Mouse (Mus musculus) thymus, adult 18-20 months (tissue): Measurements from ENCODE around the gene Sh3bp1.

Experiments used
- DNase-seq, 2 experiments: peaks; one replicate each; pipeline ENCODE4 v3.0.0; 2022; ENCODE audit warnings: mixed read lengths in 2 of 2

Sh3bp1 gene

DNA sequence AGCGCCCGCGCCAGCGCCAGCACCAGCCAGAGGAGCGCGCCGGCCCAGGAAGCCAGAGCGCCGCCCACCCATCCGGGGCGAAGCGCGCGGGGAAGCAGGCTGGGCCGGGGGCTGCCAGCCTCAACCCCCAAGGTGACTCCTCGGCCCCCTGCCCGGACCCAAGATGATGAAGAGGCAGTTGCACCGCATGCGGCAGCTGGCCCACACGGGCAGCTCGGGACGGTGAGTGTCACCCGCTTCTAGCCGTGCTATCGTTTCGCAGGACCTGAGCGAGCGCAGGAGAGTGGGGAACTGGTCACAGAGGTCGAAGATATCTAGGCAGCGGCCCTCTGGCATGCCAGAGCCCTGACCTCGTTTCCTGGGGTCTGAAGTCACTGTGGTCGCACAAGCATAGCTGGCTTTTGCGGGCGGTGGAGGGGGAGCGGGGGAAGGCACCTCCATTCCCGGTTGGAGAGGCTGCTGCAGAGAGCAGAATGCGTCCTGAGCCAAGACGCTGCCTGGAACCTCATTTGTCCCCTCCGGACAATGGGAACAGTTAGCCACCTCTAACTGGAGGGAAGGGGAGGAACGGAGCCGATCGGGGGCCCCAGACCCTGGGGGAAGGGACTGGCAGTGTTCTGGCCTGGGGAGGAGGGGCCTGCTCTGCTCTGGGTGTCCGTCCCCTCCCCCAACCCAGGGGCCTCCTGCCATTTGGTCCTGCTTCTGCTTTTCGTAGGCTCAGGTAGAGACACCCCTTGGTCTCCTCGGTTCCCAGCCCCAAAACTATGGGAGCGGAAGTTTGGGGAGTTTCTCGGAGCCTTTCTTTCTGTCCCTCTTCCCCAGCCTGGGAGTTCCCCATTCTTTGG lies at the start of gene Sh3bp1:
TSS of gene Sh3bp1 (plus strand) at position 29 of the 845 bp plus-strand sequence.
- peak; percentile 69 to 72 for DNase-seq

DNA sequence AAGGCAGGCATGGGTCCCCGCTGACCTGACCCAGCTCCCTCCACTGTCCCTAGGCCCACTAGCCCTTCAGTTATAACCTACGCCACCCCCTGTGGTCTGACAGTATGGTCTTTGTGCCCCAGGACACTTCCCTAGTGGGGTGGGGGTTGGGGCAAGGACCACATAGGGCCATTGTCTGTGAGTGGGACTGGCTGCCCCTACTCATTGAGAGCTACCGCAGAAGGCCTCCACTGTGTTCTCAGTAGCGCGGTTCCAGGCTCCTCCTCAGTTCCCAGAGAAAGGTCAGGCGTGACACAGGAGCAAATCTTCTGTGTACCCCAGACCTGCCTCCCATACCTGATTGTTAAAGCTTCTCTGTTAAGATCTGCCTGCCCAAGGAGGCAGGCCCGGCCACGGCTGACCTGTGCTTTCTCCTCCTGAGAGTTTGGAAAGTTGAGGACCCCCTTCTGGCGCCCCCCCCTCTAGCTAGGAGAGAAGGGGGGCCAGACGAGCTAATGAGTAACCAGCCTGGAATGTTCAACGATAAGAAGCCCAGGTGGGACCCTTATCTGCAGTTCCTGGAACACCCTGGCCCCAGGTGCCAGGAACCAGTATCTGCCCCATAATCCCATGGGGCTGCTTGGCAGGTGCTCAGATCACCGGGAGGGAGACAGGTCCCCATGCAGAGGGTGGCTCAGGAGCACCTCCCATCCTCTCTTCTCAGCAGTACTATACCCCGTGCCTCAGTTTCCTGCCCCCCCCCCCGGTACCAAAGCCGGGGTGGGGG lies 49.3 kb upstream of the Sh3bp1 start:
- DNase-seq = no peak

DNA sequence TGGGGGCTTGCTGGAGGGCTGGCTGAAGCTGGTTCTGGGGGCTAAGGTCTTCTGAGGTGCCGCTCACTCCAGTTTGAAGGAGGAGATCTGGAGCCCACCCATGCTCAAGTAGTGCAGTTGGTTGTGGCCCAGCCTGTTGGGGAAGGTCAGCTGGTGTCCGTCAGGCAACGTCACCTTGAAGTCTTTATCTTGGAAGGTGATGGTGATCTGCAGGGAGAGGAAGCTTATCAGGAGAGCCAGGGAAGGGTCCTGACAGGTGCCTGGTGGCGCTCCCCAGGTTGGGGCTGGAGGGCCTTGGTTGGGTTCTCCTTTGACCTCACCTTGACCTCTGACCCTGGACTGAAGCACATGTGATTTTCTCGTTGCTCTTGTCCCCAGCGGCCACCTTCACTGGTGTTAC lies 48.6 kb upstream of the Sh3bp1 start:
- no peak for DNase-seq

DNA sequence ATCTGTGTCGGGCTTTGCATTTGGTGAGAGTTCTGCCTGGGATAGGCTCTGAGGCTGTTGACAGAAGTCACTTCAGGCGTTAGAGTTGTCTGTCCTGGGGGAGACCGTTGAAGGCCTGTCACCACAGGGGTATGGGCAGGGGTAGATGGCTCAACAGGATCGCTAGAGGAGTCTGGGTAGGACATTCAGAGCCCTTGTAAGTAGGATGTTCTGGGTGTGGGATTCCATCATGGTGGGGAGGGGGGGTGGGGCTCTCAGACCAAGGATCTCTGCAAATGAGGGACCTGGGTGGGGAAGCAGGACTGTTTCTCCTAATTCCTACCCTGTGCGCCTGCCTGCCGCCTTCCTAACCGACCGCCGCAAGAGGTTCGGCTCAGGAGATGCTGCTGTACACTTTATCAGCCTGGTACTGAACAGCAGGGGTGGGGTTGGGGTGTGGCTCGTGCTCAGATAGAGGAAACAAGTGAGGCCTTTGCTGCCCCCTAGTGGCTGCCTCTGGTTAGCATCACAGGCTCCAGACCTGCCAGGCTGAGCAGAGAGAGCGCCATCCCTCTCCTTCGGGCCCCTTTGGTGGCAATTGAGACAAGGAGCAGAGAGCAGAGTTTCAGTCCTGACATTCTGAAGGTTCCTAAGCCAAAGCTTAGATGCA lies 47.9 kb upstream of the Sh3bp1 start:
- peak; percentile 70 to 73 for DNase-seq

DNA sequence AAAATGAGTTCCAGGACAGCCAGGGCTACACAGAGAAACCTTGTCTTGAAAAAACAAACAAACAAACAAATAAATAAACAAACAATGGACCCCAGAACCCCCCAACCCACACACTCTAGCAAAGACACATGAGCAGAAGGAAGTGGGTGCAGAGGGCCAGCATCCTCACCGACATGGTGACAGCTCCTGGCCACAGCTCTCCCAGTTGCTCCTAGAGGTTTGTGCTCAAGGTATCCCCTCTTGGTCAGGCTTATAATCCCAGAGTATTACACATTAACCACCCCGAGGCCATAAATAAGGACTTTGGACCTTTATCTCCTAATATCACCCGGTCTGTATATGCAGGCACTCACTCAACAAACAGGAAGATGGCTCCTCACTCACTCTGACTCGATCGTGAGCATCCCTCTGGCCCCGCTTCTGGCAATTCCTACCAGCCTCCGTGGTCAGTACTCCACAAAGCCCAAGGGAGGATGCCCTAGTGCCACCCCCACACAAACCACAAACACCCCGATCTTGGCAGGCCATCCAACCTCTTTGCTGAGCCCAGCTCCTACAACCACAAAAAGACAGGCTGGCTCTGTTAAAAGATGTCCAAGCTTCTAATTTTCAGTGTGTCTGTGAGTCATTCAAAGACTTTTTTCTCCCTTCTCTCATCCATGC lies 44.1 kb upstream of the Sh3bp1 start, which contains the start of gene Lgals2:
TSS of gene Lgals2 (minus strand) at position 227 of the 663 bp plus-strand sequence.
- no peak for DNase-seq

DNA sequence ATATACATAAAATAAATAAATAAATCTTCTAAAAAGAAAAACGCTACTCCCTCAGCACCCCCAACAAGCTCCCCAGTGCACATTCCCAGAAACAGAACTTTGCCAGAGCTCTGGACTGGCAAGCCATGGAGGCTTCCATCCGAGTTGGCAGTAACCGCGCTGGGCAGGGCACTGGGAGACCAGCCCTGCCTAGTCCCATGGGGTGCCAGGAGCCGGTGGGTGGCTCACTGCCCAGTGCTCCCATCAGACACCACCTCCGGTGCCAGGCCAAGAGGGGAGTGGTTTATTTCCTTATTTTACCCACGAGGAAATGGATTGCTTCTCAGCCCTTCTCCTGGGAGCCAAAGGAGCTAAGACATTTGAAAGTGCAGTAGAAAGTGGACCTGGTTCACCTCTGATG lies 42.6 kb upstream of the Sh3bp1 start:
- DNase-seq = no peak

DNA sequence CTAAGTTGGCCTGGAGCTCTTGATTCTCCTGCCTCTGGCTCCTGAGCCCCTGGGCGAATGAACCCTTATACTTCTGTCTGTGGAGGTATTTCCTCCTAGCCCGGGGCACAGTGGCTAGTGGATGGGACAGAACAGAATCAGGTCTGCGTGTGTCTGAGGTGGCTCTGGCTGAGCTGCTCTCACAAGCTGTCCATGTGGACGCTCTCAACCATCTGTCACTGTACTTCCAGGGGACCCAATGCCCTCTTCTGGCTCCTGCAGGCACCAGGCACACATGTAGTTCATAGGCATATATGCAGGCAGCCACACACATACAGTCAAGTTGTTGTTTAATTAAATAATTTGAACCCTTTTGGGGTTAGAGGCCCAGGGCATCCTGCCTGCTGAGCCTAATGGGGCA lies 40.3 kb upstream of the Sh3bp1 start:
- DNase-seq = no peak

DNA sequence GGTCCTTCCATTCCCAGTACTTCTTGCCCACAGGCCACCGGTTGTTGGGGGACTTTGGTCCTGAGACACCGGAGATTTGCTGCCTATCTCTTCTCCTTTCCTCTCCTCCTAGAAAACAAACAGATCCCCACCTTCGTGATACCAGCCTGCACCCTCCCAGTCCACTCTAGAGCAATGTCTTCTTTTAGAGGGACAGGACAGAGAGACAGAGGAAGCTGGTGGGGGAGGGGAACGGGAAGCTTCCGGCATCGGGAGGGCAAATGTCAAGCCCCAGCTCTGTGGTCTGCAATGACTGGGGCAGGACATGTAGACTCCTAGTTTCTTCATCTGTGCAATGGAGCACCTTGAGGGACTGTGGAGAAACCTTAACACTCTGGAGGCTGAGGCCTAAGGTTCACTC lies 39.9 kb upstream of the Sh3bp1 start:
- DNase-seq = no peak

DNA sequence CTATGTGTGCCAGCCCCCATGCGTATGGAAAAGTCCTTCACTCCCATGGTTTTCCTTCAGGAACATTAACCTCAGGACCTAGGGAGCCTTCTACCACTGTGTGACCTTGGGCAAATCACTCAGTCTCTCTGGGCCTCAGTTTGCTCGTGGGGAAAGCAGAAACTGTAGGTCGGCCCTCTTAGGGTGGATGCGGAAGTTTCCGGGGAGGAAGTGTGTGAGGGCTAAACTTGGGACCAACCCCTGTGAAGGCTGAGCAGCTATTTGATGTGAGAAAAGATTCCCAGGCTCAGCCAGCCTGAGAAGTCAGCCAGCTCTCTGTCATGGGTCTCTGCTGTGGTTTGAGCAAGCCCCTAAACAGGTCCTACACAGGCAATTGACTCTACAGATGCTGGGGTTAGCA lies 37.3 kb upstream of the Sh3bp1 start:
- DNase-seq = no peak

DNA sequence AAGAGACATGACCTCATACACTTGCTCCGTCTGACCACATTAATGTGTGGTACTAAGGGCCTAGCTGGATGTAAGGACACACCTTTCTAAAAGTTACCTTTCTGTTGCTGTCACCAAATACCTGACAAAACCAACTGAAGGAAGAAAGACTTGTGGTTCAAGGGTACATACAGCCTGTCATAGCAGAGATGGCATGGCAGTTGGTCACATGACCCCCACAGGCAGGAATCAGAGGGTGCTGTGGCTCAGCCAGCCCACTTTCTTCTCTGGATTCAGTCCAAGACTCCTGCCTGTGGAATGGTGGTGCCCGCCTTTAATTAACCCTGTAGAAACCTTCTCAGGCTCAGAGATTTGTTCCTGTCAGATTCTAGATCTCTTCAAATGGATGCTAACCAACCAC lies 36.4 kb upstream of the Sh3bp1 start:
- no peak for DNase-seq

DNA sequence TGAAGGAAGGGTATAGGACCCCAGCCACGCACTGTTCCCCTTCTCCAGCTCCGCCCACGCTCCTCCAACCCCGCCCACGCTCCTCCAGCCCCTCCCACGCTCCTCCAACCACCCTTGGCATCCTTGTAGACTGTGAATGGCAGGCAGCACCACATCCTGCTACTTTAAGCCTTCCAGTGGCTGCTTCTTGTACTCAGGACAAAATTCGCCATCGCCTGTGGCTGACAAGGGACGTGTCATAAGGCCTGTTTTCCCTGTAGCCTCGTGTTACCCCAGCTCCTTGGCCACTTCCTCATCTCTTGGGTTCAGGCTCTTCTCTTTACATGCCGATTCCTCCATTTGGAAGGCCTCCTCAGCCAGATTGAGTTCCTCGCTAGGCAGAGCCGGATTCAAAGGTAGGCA lies 35.7 kb upstream of the Sh3bp1 start:
- DNase-seq = no peak

DNA sequence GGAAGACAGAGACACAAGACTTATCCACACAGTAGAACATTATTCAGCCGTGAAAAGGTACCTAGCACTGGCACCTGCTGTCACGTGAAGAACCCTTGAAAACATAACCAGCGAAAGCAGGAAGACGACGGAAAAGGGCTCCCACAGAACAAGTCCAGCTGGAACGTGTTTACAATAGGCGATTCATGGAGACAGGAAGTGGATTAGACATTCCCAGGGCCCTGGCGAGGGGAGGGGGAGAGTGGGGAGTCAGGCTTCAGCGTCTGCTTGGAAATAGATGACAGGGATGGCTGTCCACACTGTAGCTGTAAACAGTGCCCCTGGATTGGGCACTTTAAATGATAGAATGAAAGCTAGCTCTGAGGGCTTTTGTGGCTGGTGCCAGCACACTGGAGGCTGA lies 31.2 kb upstream of the Sh3bp1 start:
- no peak for DNase-seq

DNA sequence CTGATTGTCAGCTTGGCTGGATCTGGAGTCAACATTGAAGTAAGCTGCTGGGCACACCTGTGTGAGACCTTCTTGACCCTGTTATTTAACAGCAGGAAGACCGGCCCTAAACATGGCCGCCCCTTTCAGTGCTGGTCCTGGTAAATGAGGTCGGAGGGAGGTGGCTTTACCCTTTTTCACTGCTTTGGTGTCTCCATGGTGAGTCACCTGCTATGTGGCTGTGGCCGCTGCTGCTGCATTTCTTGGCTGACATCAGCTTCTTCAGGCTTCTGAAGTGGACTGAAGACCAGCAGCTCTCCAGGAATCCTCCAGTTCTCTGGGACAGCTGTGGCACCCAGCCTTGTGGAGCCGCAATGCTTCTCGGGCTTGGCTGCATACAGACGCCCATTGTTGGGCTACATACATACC lies 30.7 kb upstream of the Sh3bp1 start:
- DNase-seq = no peak

DNA sequence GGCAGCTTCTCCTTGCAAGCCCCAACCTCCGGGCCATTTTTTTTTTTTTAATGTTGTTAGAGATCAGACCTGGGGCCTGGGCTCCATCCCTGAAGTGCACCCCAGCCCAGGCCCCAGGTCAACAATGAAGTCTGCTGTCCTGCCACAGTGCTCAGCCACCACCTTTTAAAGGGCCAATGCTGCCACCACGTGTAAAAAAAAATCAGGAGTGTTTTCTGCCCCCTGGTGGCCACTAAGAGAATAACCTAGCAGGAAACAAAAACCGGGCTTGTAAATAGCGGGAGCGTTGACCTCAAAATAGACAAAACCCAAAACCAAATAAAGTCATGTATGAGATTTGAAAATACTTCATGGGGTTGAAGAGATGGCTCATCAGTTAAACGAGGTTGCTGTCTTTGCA lies 29.8 kb upstream of the Sh3bp1 start:
- DNase-seq = no peak

DNA sequence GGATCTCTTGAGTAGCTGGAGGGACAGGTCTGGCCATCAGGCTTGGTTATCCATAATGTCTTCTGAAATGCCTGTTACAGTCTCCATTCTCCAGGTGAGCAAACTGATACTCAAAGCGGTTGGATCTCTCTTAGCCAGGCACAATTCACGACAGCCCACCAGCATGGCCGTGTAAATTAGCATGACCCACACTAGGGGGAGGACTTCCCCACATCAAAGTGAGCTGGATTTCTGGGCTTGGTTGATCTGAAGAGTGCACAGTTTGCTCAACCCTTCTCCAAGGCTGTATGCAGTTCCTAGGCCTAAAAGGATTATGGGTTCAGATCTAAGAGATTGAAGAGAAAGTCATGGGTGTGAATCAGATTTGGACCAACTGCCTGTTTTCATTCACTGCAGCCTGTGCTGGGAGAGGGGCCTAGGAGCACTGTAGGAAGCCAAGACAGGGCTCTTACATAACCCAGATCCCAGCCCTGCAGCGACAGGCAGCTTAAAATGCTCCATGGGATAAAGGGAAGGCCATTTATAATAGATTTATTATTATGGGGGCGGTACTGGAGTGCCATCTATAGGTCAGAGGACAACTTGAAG lies 27.5 kb upstream of the Sh3bp1 start:
- DNase-seq = no peak

DNA sequence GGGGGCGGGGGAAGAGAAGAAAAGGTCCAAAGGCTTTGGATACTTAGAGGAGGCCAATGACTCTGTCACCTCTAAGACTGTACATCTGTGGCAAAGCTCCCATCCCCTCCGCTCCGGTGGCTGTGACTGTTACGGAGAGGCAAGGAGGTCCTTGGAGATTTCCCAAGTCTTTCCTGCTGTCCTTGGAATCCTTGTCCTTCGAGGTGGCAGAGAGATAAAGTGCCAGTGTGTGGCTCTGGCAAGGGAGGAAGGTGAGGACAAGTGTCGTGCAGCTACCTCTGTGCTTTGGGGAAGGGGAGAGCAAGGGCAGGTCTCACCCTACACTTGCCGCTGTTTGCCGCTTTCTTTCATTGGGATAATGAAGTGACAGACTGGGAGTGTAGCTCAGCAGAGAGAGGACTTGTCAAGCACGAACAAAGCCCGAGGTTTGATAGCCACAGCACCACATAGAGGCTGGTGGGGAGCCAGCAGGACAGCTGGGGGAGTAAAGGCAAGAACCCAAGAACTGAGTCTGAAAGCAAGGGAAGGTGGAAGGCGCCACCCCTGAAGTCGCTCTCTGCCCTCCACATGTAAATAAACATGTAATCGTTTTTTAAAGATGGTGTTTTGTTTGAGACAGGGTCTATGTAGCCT lies 25.6 kb upstream of the Sh3bp1 start:
- no peak for DNase-seq

DNA sequence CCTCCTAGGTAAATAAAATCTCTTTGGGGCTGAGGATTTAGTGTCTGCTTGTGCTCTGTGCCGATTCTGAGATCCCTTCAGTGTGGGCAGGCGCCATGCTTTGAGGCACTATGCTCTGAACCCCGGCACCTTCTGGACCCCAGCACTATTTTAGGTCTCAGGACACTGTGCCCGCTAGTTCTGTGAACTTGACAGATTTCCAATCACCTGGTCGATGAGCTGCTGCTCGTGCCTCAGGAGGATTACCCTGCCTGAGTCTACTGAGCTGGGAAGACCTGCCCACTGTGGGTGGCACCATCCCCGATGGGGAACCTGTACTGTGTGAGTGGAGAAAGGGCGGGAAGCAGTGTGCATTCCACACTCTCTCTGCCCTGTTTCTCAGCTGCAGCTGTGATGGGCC lies 24.6 kb upstream of the Sh3bp1 start:
- DNase-seq = no peak

DNA sequence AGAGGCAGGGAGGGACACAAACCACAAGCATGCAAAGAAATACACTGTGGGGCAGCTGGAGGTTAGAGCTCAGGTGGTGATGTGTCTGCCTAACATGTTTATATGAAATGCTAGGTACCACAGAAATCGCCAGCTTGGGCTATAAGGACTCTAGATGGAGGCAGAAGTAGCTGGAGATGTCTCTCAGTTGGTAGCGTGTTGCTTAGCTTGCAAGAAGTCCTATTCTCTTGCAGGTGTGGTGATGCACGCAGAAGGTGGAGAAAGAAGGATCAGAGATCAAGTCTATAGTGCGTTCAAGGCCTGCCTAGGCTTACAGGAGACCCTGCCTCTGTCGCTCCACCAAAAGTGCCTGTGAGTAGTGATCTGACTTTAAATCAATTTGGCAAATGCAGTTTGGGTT lies 24.0 kb upstream of the Sh3bp1 start:
- DNase-seq = no peak

DNA sequence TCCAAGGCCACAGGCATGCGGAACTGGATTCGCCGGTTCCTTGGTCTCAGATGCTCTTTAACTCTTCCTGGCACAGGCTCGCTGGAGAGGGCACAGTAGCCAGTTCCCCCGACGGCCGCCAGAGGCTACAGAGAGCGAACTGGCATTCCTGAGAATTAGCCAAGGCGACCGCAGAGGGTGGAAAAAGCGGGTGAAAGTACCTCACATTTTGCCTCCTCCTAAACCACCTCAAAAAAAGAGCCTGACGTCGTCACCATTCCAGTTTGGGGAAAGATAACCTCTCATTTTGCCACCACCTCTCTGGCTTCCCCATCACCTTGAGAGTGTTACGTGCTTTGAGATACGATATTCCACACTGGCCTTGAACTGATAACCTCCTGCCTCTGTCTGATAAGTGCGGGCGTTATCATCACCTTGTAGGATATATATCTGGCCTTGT lies 23.3 kb upstream of the Sh3bp1 start:
- peak; percentile 51 to 63 for DNase-seq

DNA sequence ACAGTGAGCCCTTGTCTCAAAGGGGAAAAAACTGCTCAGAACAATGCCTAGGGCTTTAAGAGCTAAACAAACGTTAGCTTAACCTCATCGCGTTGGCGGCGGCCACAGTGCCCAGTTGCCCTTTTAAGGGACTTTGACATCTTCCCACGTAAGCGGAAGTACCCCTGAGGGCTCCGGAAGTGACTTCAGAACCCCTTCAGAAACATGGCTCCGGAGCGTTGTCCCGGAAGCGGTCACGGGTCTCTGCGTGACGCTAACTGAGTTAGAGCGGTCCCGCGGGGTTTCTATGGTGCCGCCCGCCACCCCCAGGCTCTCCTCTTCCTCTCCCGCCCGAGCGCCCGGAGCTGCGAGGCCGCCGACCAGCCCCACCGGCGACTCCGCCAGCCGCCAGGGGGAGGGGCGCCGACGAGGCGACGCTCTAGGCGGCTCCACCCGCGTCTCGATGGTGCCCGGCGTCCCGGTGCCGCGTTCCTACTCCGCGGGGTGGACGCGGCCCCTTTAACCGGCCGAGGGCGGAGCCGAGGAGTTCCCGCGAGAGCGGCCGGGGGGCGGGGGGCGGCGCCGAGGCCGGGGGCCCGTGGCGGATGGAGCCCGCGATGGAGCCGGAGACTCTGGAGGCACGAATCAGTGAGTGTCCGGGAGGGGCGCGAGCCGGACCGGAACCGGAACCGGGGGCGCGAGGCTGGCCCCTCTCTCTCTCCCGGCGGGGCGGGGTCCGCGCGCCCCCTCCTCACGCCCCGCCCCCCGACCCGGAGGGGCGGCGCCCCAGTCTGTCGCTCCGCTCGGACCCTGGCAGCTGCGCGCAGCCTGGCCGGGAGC lies 22.4 kb upstream of the Sh3bp1 start, which contains the start of gene Gga1:
TSS of gene Gga1 (plus strand) at position 200 of the 819 bp plus-strand sequence.
- DNase-seq = peak; percentile 79 to 89

DNA sequence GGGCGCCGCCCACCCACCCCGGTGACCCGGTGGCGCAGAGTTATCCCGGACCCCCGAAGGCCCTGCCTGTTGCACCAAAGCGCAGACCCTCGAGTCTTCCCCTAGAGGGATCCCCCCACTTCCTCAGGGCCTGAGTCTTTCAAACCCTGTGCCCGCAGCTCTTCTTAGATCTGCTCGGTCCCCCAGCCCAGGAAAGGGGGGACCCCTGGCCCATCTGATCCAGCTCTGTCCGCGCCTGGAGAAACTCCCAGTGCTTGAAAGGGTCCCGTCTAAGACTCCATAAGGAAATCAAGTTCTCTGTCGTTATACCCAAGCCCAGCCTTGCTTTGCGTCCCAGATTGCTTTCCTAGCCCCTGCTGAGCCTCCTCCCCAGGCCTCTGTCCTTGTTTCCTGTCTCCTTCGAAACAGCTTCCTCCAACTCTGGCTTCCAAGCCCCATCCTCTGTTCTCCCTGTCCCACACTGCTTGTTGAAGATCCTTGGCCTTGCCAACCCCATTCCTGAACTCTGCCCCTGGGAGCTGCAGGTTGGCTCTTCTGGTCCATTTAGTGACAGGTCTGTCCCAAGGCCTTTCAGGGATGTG lies 21.7 kb upstream of the Sh3bp1 start:
- no peak for DNase-seq
